Mouse (Mus musculus): ENCODE data around the gene Nr4a1. TPM values are rescaled to one million over a fixed set of nuclear protein-coding genes. Genes with fewer than 3 reads are reported as not detected.
A peak's percentile ranks its signal among the peaks of the same experiment; 100 is the strongest.

The Nr4a1 gene
- total RNA-seq, 2 experiments from 2014 or later, result 6.5 to 7.1 TPM

DNA sequence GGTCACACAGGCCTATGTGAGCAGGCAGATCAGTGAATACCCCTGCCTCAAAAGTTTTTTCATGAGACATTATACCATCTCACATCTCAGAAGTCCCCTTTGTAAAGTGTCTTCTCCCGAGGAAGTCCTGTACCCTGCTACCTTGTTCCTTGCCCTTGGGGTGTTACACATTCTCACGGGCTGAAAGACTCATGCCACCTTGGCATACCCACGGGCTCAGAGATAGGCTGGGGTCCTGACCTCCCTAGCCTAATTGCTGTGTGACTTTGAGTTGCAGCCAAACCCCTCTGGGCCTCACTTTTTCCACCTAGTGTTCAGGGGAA is 545 bp upstream of the Nr4a1 start:
- no peak for ATAC-seq (replicated peaks; ENCODE audit: poor library complexity)

DNA sequence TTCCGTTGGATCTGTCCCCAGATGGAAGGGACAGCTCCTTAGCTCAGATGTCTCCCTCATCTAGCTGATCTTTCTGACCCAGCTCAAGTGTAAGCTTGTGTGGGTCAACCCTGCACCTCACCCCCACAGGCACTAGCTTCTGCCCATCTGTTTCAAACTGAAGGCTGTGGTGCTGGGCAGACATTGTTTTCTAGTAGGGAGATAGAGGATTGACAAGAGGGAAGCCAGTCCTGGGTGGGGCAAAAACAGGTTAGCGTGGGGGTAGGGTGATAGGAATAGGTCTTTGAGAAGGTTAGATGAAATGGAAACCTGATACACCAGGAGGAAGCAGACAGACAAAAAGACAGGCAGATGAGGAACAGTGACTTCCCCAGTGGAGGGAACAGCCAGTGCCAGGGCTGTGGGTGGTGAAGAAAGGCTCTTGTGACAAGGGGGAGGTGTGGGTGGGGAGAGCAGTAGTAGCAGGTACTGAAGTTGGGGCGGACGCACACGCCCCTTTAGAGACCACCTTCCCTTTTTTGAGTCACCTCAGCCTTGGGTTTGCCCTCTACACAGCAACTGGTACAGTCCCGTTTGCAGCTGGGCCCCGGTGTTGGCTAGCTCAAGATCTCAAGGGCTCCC is 1.9 kb downstream of the Nr4a1 start:
- ATAC-seq (replicated peaks; ENCODE audit: poor library complexity), result peak; percentile 22; the same call in 1 of the 2 replicates

DNA sequence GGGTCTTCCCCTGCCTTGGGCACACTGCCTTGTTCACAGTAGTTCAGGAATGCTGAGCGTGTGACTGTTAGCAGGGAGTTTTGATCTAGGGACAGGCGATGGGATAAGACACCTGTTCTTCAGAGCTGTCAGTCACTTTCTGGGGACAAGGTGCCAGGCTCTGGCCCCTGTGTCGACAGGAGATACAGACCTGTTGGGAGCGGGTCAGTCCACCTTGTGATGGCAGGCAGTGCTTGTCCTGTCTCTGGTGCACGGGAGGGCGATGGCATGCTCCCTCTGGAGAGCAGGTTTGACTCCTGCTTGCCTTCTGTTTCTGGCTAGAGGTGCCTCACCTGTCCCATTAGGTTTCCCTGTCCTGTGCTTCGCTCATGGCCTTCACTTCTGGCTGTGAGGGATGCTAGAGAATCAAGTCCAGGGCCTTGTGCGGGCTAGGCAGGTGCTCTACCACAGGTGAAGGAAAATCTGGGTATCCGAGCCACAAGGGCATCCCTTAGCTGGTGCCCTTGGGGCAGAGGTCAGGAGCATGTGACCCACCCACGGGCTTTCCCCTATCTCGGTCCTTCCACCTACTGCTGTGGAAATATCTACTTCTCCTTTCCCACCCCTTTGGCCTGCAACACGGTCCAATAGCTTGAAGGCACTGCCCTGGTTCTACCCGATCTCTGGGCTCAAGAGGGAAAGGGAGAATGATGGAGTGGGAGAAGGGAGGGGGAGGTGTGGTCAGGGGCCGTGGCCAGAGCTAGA is 2.6 kb downstream of the Nr4a1 start:
- peak; percentile 30; the same call in 1 of the 2 replicates for ATAC-seq (replicated peaks; ENCODE audit: poor library complexity)

DNA sequence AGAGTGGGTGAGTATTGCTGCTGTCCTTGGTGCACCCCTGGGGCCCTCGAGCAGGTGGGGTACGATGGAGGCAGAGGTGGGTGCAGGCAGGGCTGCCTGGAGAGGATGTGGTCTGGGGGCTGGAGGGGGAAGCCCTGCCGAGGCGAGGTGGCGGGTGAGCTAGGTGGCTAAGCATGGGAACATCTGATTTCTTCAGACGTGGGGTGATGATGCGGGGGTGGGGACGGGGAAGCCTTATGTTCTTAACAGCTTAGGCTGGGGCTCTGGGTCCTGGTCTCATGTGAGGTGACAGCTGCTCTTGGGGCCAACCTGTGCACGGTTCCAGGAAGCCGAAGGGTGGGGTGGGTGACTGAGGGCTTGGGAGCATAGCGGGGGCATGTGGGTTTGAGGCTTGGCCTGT is 4.4 kb downstream of the Nr4a1 start:
- ATAC-seq (replicated peaks; ENCODE audit: poor library complexity), result no peak

DNA sequence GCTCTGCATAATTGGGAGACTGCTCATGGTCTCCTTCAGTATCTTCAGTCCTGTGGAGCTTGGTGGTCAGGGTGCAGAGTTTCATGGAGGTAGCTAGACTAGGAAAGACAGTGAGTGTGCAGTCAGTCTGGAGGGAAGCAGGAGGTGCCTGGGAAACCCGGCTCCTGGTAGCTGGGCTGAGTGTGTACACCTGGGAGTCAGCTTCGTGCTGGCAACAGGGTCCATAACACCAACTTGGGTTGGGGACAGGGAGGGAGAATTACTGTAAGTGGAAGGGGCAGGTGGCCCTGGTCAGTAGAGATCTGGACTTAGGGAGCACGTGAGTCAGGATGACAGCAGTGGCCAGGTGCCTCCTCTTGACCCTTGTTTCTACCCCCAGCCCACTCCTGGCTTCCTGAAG is 5.9 kb downstream of the Nr4a1 start:
- no peak for ATAC-seq (replicated peaks; ENCODE audit: poor library complexity)

DNA sequence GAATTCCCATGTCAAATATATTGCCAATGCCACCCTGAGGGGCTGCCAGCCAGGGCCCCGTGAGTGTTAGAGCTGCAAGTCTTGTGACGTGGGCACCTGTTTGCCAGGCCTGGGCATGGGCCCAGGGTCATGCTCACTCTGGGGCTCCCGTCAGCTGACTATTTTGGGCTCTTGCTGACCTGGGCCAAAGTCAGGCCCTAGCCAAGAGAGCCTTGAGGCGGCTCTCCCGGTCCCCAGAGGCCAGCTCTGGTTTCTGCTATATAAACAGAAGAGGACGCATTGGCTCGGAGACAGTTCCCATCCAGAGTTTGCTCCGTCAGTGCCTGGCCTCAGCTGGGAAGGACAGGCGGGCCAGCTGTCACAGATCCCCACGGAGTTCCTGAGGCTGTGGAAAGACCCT is 6.3 kb downstream of the Nr4a1 start:
- no peak for ATAC-seq (replicated peaks; ENCODE audit: poor library complexity)

DNA sequence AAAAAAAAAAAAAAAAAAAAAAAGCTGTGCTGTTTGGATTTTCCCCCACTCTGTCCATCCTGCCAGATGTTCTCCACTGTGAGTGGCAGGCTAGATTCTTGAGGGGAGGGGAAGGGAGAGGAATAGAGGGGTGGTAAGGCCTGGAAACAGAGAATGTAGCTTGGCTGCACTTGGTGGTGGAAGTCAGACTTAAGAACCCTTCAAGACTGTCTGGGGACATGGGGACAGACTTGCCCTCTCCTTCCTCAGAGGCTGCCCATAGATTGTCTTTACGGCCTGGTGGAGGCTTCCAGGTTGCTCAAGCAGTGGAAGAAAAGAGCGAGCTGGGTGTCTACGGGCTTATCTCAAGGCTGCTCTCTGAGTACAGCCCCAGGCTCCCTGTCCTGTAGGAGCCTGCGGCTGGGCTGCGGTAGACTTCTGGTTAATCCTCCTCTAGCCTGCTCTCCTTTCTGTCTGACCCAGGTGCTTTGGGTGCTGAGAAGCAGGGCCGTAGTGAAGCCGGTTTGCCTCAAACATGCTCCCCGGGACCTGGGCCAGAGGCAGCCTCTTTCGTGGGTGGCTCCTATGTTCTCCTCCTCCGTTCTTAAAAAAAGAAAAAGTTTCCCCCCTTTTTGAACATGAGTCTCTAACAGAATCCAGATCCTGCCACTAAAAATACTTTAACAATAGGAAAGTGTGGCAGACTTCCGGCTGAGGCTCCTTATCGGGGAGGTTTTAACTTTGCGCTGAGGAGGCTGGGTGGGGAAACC is 7.0 kb downstream of the Nr4a1 start:
- ATAC-seq (replicated peaks; ENCODE audit: poor library complexity), result peak; percentile 19

DNA sequence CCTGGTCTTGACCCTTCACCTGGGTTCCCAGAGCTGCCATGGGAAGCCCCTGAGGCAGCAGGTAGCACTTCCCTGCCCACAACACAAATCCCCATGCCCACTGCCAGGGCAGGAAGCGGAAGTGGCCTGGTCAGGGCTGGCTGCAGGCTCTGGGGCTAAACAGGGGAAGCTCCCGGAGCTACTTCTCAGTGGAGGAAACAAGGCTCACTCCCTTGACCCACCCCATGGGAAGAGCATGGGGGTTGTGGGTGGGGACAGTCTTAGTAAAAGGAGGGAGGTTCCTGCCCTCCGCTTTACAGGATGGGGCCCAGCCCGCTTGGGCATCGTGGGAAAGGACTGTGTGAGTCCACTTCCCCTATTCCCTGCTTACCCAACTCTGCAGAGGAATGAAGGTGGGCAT is 8.4 kb downstream of the Nr4a1 start:
- ATAC-seq (replicated peaks; ENCODE audit: poor library complexity), result peak; percentile 62

DNA sequence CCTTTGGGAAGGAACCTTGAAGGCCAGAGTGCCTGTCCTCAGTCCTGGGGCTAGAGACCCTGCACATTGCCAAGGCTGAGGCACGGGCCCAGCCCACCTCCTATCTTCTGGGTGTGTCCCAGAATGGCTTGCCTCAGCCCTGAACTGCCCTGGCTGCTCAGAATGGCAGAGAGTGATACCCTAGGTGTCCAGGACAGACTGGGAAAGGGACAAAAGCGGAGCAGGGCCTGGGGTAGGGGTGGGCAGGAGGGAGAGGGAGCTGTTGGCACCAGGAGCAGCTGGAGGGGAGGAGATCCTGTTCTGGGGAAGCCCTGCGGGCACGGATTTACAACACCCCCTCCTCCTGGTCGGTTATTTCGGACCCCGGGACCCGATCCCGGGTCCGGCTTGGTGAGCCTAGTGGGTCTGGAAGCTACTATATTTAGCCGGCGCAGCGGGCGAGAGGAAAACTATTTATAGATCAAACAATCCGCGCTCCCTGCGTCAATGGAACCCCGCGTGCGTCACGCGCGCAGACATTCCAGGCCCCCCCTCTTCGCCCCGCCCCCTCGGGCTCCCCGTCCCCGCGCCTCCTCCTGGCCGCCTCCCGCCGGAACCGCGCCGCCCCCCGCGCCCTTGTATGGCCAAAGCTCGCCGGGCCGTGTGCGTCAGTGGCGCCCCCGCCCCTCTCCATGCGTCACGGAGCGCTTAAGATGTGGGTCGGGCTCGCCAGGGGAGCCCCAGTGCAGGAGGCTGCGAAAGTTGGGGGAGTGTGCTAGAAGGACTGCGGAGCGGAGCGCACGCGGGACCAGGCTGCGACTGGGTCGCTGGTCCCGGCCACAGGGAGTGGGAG is 12.3 kb downstream of the Nr4a1 start:
- peak; percentile 66 for ATAC-seq (replicated peaks; ENCODE audit: poor library complexity)

DNA sequence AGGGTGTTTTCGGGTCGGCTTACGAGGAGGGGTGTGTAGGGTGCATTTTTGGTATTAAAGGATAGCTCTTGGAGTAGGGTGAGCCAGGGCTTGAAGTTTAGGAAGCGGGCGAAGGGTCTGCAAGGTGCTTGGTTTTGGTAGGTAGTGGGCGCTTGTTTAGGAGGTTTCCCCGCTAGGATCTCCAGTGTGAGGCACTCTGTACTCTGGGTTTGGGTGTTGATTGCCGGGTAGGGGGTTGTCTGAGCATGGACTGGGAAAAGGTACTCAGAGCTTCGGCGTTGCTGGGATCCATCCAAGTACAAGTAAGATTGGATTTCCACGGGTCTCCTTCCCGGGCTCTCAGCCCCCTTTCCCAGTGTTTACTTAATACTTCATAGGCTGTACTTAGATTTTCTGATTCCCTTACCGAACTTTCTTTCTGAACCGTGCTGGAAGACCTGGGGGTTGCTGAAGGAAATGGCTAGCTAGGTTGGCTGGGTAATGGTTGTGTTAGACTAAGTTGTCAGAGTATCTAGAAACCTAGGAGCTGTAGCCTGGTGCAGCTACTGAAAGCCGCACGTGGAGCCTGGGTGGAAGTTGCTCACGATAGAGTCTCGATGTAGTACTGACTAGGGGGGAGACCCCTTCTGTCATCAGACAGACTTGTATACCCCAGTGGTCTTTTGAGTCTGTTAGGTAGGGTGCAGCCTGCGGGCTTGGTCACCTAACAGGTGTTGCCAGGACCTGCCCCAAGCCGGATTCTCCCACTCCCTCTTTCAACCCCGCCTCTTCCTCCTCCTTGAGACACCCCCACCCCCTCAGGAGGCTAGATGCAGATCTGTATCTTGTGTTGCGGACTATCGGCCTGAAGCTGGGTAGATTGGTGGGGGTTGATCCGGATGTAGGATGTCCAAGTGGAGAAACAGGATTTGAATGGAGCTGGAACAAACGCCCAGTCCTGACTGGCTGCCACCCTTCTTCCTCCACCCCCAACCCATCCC is 13.3 kb downstream of the Nr4a1 start:
- no peak for ATAC-seq (replicated peaks; ENCODE audit: poor library complexity)

DNA sequence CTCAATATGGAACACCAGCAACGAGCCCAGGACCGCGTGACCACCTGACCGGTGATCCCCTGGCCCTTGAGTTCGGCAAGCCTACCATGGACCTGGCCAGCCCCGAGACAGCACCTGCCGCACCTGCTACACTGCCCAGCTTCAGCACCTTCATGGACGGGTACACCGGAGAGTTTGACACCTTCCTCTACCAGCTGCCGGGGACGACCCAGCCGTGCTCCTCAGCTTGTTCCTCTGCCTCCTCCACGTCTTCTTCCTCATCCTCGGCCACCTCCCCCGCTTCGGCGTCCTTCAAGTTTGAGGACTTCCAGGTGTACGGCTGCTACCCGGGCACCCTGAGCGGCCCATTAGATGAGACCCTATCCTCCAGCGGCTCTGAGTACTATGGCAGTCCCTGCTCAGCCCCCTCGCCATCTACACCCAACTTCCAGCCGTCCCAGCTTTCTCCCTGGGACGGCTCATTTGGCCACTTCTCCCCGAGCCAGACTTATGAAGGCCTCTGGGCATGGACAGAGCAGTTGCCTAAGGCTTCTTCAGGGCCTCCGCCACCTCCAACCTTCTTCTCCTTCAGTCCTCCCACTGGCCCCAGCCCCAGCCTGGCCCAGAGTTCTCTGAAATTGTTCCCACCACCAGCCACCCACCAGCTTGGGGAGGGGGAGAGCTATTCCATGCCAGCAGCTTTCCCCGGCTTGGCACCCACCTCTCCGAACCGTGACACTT is 16.2 kb downstream of the Nr4a1 start:
- no peak for ATAC-seq (replicated peaks; ENCODE audit: poor library complexity)

DNA sequence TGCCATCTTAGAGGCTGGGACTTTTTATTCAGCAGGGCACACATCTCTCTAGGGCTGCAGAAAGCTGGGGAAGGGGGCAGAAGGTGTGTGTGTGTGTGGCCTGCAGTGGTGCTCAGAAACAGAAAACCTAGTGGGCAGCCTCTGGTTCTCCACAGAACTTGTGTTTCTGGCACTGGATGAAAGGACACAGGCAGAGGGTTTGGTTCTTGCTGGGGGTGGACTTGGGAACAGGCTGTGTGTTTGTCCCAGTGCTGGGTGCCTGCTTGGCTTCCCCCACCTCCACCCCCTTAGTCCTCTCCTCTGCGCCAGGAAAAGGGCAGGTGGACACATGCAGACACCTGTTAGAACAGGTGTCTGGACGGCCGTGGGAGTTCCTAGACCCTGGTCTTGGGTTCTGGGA is 17.0 kb downstream of the Nr4a1 start:
- no peak for ATAC-seq (replicated peaks; ENCODE audit: poor library complexity)

DNA sequence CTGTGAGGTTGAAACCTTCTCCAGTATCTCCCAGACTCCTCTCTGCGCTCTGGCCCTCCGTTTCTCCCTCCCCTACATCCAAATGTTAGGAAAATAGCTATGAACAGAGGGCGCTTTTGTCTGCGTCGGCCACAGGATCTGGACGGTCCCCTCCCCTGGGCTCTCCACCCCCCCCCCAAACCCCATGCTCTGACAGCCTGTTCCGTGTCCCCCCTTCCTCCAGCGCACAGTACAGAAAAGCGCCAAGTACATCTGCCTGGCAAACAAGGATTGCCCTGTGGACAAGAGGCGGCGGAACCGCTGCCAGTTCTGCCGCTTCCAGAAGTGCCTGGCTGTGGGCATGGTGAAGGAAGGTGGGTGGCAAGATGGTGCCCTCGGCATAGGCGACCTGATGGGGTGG is 17.4 kb downstream of the Nr4a1 start:
- no peak for ATAC-seq (replicated peaks; ENCODE audit: poor library complexity)

DNA sequence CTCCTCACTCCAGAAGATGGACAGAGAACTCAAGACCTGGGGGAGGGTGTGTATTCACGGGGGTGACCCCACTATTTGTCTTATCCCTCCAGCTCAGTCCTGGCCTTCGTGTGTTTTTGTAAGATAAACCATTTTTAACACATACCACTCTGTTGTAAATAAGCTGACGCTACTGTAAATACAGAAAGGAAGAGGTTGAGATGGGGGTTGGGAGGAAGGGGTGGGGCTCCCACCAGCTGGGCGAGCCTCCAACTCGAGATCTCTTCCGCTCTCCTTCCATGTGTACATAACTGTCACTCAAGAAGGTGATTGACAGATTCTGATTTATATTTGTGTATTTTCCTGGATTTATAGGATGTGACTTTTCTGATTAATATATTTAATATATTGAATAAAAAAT is 20.3 kb downstream of the Nr4a1 start:
- ATAC-seq (replicated peaks; ENCODE audit: poor library complexity), result no peak

DNA sequence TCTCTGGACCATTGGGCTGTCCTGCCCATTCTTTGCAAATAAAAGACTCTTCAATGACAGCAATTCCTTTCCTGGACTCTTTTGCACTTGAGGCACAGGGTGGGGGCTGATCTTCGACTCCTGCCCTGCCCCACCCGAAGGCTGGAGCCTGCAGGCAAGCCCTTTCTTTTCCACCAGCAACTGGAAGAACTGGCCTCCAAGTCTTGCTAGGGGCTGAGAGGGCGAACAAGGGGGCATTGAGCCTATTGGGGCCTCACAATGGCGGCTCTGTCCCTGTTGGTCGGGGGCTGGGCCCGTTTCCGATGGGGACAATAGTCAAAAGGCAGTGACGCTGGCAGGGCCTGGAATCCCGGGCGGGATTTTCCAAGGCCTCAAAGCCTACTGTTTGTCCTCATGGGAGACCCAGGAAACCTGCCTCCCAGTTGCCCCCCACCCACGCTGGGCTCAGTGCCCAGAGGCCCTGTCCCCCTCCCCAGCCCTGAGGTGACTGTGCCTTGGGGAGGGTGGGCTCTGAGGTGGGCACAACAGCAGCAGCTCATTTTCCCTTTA is 23.4 kb downstream of the Nr4a1 start:
- ATAC-seq (replicated peaks; ENCODE audit: poor library complexity), result no peak

DNA sequence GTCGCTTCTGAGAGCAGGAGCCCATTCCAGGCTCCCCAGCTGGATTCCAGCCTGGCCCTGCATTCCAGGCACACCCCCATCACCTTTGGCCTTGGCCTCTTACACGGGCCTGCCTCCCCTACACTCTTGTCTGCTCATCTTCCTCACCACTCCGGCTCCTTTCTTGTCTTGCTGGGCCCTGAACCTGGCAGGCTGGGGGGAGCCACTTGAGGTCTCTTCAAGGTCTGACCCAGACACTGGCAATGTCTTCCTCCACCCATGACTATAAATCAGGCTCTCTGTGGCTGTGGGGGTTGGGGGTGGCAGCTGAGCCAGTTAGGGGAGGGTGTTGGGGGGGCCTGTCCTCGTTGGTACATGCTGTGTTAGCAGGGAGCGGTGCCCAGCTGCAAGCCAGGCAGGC is 24.5 kb downstream of the Nr4a1 start:
- ATAC-seq (replicated peaks; ENCODE audit: poor library complexity), result no peak

DNA sequence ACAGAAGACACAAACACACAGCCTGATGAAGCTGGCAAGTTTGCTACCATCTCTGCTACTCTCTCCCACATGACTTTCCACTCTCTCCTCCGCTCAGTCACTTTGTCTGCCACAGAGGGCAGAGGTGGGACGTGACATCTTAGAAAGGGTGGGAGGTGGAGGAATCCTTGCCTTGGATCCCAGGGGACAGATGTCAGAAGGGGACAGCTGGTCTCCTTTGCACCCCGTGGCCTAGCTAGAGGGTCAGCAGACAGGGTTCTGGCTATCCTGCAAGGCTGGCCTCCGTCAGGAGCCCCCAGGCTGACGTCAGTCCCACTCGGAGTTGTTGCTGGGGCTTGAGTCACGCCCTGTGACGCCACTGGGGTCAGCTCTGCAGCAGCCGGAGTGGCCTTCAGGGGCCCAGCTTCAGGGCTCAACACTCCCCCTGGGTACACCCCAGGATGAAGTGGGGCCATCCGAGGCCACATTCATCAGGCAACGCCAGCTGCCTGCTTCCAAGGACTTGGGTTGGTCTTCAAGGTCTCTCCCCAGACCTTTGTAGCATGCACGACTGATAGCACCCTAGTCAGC is 25.4 kb downstream of the Nr4a1 start:
- no peak for ATAC-seq (replicated peaks; ENCODE audit: poor library complexity)

DNA sequence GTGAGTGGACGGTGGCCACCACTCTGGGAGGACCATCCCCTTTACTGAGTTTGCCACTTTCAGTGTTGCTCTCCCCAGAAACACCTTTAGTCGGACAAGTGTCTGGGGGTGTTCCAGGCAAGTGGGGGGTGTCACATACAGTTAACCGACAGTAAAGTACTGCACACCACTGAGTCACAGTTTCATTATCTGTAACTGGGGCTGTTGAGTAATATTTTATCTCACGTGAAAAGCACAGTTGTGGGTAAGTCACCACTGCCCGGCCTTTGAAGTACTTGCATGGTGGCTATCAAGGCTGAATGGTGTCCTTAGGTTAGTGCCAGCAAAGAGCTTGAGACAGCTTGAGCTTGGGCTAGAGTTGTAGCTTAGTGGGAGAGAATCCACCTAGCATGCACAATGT is 28.4 kb downstream of the Nr4a1 start:
- ATAC-seq (replicated peaks; ENCODE audit: poor library complexity), result no peak

Measured in megakaryocyte progenitor cell, adult 5-6 weeks (primary cell).